Mouse (Mus musculus) embryonic facial prominence, embryonic 11.5 days (tissue): ENCODE data around the gene Cfap20. TPM values are rescaled to one million over a fixed set of nuclear protein-coding genes. Genes with fewer than 3 reads are reported as not detected.

Experiments
- ATAC-seq: fragments of 200-750 bp; cut with Nextera tagmentation; replicated peaks from 2 replicates; pipeline ENCODE4 v1.8.0; 2017; ENCODE audit warnings: low read depth; ENCODE audit not compliant: insufficient number of reproducible peaks, low FRiP score, low TSS enrichment
- DNase-seq: peaks from one replicate; pipeline ENCODE4 v3.0.0-alpha.2; 2015; ENCODE audit warnings: low spot score
- H3K27ac ChIP-seq: fragments of 300-500 bp; sonication (generic); replicated peaks from 2 replicates; pipeline ENCODE4 v1.5.1; 2014; ENCODE audit warnings: mild to moderate bottlenecking, low read depth, low read length, control low read depth
- H3K27me3 ChIP-seq: fragments of 300-500 bp; sonication (generic); 2 replicates; pipeline ENCODE4 v1.6.1; 2014; ENCODE audit warnings: mild to moderate bottlenecking, low read length, moderate library complexity, mixed read lengths; ENCODE audit not compliant: control insufficient read depth, insufficient read depth
- H3K36me3 ChIP-seq: fragments of 300-500 bp; sonication (generic); replicated peaks from 2 replicates; pipeline ENCODE4 v1.6.1; 2014; ENCODE audit warnings: low read depth, mild to moderate bottlenecking, low read length, moderate library complexity, mixed read lengths; ENCODE audit not compliant: control insufficient read depth, insufficient read depth
- H3K4me1 ChIP-seq: fragments of 300-500 bp; sonication (generic); 2 replicates; pipeline ENCODE4 v1.6.1; 2014; ENCODE audit warnings: low read length, mixed read lengths; ENCODE audit not compliant: control insufficient read depth, insufficient read depth
- H3K4me2 ChIP-seq: fragments of 300-500 bp; sonication (generic); 2 replicates; pipeline ENCODE4 v1.6.1; 2014; ENCODE audit warnings: low read depth, mild to moderate bottlenecking, control low read depth, low read length, moderate library complexity
- H3K4me3 ChIP-seq: fragments of 300-500 bp; sonication (generic); 2 replicates; pipeline ENCODE4 v1.5.1; 2014; ENCODE audit warnings: low read depth, low read length, control low read depth
- H3K9ac ChIP-seq: fragments of 300-500 bp; sonication (generic); replicated peaks from 2 replicates; pipeline ENCODE4 v1.6.1; 2014; ENCODE audit warnings: mild to moderate bottlenecking, control low read depth, low read length
- H3K9me3 ChIP-seq: fragments of 300-500 bp; sonication (generic); replicated peaks from 2 replicates; pipeline ENCODE4 v1.6.1; 2016; ENCODE audit warnings: mild to moderate bottlenecking, low read length, inconsistent platforms, mixed read lengths; ENCODE audit not compliant: control insufficient read depth
- WGBS: fragments of 180-500 bp; shearing (Covaris S2); extraction: QIAGEN DNeasy Blood & Tissue Kit; methylation state at CpG from one replicate; pipeline ENCODE4 v1.1.7; 2014; 5-methylcytosine and 5-hydroxymethylcytosine counted together
- polyA plus RNA-seq: library from polyadenylated mRNA; unstranded; fragments of >200 nt; fragmentation: Nextera tagmentation; extraction: Ambion mirVana; gene quantifications from 2 replicates; pipeline ENCODE4 v1.2.1, GENCODE M21; 2014

Cfap20 gene
- polyA plus RNA-seq, 1 experiment from 2014 or later, result 160 TPM

DNA sequence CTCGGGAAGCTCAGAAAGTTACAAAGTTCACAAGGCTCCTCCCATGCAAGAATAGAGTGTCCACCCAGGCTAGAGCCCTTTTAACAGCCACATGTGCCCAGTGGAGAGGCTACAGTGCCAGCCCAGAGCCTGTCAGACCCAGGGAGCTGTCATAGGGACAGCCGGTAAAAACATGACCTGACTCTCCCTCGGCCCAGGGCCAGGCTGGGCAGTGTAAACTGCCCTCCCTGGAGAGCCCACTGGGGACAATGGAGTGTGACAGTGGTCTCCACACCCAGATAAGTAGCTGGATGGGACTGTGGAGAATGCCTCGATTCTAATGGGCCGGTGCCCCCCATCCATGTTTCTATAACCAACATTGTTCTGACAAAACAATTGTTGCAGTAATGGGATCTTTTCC lies 25.2 kb downstream of the Cfap20 start:
- Histone ChIP-seq H3K4me3 (no peak overlapping the region), H3K36me3 (no peaks in the 10 kb centered on the region), H3K4me1 (no peaks in the 10 kb centered on the region), H3K27me3 (no peaks in the 10 kb centered on the region), H3K4me2 (no peak overlapping the region), H3K9me3 (no peaks in the 10 kb centered on the region), H3K9ac (no peak overlapping the region), H3K27ac (no peak overlapping the region)
- DNase-seq, result no peak
- WGBS, result 84% methylated on average over 5 of the region's 5 CpGs
- no peak for ATAC-seq

DNA sequence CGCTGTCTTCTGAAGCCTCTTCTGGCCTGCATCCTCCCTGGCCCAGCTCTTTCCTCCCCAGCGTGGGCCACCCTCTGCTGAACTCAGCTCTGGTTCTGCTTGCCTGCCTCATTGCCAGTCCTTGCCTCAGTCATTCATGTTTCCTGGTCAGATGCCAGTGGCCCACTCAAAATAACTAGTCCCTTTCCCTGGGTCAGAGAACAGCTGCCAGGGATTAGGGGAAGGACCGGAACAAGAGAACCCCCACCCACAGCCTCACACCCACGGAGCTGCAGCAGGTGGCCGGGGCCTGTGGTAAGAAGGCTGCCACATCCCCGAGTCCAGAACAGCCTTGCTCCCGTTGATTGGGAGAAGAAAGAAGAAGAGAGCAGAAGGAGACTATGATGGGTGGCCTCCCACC lies 33.6 kb downstream of the Cfap20 start:
- ATAC-seq, result no peak
- WGBS, result 77% methylated on average over 7 of the region's 7 CpGs
- no peak overlapping the region for H3K9ac ChIP-seq

DNA sequence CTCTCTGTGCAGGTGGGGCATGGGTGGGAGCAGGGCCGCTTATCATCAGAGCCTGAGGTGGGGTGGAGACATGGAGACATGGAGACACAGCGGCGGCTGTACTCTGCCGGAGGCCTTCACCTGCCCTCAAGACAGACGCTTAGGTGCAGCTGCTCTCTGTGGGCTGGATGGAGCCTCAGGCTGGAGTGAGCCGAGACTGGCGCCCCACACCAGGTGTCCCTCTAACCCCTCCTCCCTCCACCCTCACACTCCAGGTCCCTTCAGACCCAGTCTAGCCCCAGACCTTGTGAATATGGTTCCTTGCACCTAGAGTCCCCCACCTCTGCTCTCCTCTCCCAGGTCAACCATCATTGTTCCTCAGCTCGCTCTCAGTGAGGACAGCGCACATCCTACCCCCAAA lies 35.5 kb downstream of the Cfap20 start:
- H3K27me3 ChIP-seq, result no peaks in the 10 kb centered on the region
- 87% methylated on average over 9 of the region's 9 CpGs for WGBS
- H3K9me3 ChIP-seq, result no peaks in the 10 kb centered on the region
- no peaks in the 10 kb centered on the region for H3K4me1 ChIP-seq
- H3K4me3 ChIP-seq, result no peak overlapping the region
- no peak overlapping the region for H3K4me2 ChIP-seq
- no peak for ATAC-seq
- H3K9ac ChIP-seq, result no peak overlapping the region
- no peaks in the 10 kb centered on the region for H3K36me3 ChIP-seq
- DNase-seq, result no peak
- no peak overlapping the region for H3K27ac ChIP-seq

More for the DNA sequence above, 33.6 kb downstream of the Cfap20 start:
- no peaks in the 10 kb centered on the region for H3K9me3 ChIP-seq
- no peak overlapping the region for H3K27ac ChIP-seq
- no peaks in the 10 kb centered on the region for H3K27me3 ChIP-seq
- H3K4me2 ChIP-seq, result no peak overlapping the region
- no peaks in the 10 kb centered on the region for H3K36me3 ChIP-seq
- H3K4me3 ChIP-seq, result no peak overlapping the region
- DNase-seq, result no peak
- no peaks in the 10 kb centered on the region for H3K4me1 ChIP-seq

DNA sequence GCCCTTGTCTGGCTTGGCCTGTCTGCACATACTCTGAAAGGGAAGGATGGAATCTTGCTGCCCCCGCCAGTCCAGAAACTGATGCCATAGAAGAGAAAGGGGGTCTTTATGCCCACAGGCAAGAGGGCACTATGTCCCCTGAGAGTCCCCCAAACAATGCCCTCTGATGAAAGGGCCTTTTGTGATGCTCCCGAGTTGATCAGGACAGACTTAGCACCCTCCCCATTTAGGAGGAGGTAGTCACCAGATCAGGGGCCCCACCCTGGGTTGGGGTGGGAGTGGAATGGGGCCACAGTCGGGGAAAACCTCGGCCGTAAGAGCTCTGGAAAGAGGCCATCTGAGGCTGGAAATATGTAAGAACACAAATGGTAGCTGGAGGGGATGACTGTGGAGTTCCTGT lies 37.5 kb downstream of the Cfap20 start:
- Histone ChIP-seq H3K4me1 (no peaks in the 10 kb centered on the region), H3K27ac (no peak overlapping the region), H3K4me3 (no peak overlapping the region), H3K4me2 (no peak overlapping the region), H3K36me3 (no peaks in the 10 kb centered on the region), H3K9ac (no peak overlapping the region), H3K9me3 (no peaks in the 10 kb centered on the region), H3K27me3 (no peaks in the 10 kb centered on the region)
- ATAC-seq, result no peak
- 44% methylated on average over 5 of the region's 5 CpGs for WGBS
- DNase-seq, result no peak

DNA sequence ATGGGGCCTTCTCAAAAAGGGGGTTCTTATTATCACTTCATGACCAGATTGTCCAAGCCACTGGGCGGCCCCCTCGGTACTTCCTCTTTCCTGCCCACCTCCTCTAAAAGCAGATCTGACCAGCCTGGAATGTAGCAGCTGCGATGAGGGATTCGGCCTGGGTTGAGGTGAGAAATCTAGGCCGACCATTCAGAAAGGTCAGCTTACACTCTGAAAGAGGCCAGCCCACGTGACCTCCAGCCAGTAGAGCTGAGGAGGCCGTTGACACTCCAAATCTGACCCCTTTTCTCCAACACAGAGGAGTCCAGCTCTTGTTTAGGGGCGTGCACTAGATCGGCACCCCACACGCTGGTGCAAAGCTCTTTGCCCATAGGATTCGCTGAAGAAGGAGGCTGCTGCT lies 37.9 kb downstream of the Cfap20 start:
- no peak for DNase-seq
- no peak overlapping the region for H3K27ac ChIP-seq

DNA sequence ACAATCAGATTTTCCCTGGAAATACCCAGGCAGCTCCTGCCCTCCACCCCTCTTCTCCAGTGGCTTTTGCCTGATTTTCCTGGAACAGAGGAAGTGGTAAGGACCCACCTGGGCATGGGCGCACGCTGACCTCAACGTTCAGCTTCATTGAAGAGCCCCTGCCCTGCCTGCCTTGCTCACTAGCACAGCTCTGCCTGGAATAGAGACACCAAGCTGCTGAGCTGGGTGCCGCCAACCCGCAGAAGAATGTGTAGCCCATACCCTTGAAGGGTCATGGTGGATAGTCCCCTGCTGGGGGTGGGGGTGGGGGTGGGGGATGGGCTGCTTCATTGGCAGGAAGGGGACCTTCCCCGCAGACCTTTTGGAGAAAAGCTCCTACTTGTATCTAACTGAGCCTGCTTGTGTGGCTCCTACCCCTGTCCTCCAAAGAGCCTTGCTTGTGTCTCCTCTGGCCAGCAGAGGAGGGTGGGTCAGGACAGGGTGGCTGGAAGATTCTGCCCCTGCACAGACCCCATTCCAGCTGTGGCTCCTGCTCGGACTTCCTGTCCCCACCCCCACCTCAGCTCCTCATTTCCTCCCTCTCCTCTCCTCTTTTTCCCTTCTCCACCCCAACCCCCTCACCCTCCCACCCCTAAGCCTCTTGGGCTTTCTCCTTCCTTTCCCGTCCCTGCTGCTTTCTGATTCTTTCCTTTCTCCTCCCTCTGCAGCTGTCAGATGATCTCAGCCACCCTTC lies 39.3 kb downstream of the Cfap20 start:
- H3K27me3 ChIP-seq, result no peaks in the 10 kb centered on the region
- H3K27ac ChIP-seq, result 0 out of 2 replicates have a peak overlapping the region, but pooled peaks have one; percentile 14
- no peak overlapping the region for H3K4me2 ChIP-seq
- WGBS, result 31% methylated on average over 8 of the region's 8 CpGs
- H3K4me3 ChIP-seq, result no peak overlapping the region
- no peak for ATAC-seq
- H3K4me1 ChIP-seq, result no peaks in the 10 kb centered on the region
- peak overlapping the region; percentile 27; the same call in 1 of the 2 replicates for H3K9ac ChIP-seq
- no peaks in the 10 kb centered on the region for H3K36me3 ChIP-seq
- no peaks in the 10 kb centered on the region for H3K9me3 ChIP-seq
- DNase-seq, result no peak

More for the DNA sequence above, 37.9 kb downstream of the Cfap20 start:
- no peak overlapping the region for H3K9ac ChIP-seq
- H3K4me1 ChIP-seq, result no peaks in the 10 kb centered on the region
- no peak overlapping the region for H3K4me3 ChIP-seq
- H3K27me3 ChIP-seq, result no peaks in the 10 kb centered on the region
- no peaks in the 10 kb centered on the region for H3K36me3 ChIP-seq
- ATAC-seq, result no peak
- WGBS, result 47% methylated on average over 11 of the region's 11 CpGs
- H3K4me2 ChIP-seq, result no peak overlapping the region
- H3K9me3 ChIP-seq, result no peaks in the 10 kb centered on the region

DNA sequence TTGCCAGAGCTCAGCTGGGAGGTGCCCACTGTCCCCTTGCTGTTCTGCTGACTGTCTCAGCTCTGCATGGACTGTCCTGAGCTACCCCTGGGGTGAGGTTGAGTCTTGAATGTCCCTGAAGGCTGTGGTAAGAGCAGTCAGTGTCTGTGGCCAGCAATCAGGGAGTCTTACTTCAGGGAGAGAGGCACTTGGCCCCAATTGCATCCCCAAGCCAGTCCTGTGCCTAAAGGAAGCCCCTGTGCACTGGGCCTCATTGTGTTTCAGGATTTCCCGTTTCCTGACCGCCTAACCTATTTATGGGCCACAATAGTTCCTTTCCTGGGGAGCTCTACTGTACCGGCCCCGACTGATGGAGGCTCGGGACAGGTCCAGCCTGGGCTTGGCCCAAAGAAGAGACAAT lies 42.1 kb downstream of the Cfap20 start:
- Histone ChIP-seq H3K27me3 (no peaks in the 10 kb centered on the region), H3K4me1 (no peaks in the 10 kb centered on the region), H3K36me3 (no peaks in the 10 kb centered on the region), H3K4me2 (no peak overlapping the region), H3K9ac (no peak overlapping the region), H3K9me3 (no peaks in the 10 kb centered on the region), H3K27ac (no peak overlapping the region), H3K4me3 (no peak overlapping the region)
- WGBS, result 74% methylated on average over 5 of the region's 5 CpGs
- ATAC-seq (no peak), DNase-seq (no peak)

DNA sequence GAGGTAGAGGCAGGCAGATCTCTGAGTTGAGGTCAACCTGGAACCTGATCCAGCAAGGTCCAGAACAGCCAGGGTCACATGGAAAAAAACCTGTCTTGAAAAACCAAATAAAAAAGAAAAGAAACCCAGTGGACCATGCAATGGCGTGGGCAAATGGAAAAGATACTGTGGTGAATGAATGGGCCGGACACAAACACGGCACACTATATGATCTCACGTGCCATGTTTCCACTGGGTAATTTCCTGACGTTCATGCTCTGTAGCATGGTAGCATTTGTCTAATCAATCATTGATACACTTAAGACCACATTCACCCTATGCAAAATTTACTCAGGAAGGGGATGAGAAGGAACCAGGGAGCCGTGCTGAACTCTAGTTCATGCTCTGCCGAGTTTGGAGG lies 43.6 kb downstream of the Cfap20 start:
- Histone ChIP-seq H3K9me3 (no peaks in the 10 kb centered on the region), H3K9ac (no peak overlapping the region), H3K4me1 (no peaks in the 10 kb centered on the region), H3K36me3 (no peaks in the 10 kb centered on the region), H3K4me2 (no peak overlapping the region), H3K27ac (no peak overlapping the region), H3K27me3 (no peaks in the 10 kb centered on the region), H3K4me3 (no peak overlapping the region)
- DNase-seq (no peak), ATAC-seq (no peak)
- 84% methylated on average over 7 of the region's 7 CpGs for WGBS
